ENCODE assay signal across 22 mouse cellular contexts in genomic region chr7:46895511-46895910, GRCm38 (mm10). TPM values are rescaled to one million over a fixed set of nuclear protein-coding genes. Genes with fewer than 3 reads are reported as not detected.
DNase-seq lines count a peak whose midpoint lies in the region; ATAC-seq and TF ChIP-seq lines count a peak whose summit lies in the region.
"Had no signal": no experiment of that assay in that cellular context is flagged by ENCODE, and none has a peak within 500 bp of the region (broad histone marks: within the 10 kb centered on the region; RNA-seq: fewer than 3 reads in every experiment).

No protein-coding gene starts in this region.

- WGBS in kidney, adult 2 months = 80% methylated on average over 3 of the region's 3 CpGs
- 93% methylated on average over 3 of the region's 3 CpGs for WGBS in kidney, embryonic 16.5 days

- peak; percentile 49 for DNase-seq in 416B (ENCODE audit: low read depth)
- peak; percentile 54 for DNase-seq in A20 (ENCODE audit: low read depth, low spot score)
- peak; percentile 7 to 15 for DNase-seq in spleen, postnatal 36 days (ENCODE audit: low spot score in 2 of 2)
- no peak for DNase-seq in kidney, adult 2 months
- DNase-seq in left cerebral cortex, adult 18-20 months (ENCODE audit: low spot score in 2 of 2) = no peak
- DNase-seq: adrenal gland, adult 8-10 months; adrenal gland, postnatal 36 days; cerebellum, adult 8-10 months; cerebellum, postnatal 14 days; gastrocnemius, postnatal 14 days had no signal

- no peak for TF ChIP-seq POLR2A in kidney, adult 2 months (IDR thresholded peaks at IDR 0.05; ENCODE audit: low read depth, low read length)

- H3K36me3 ChIP-seq in kidney, adult 2 months (ENCODE audit: control insufficient read depth, insufficient read depth, low read length) = peaks cover 2% of the 10 kb centered on the region; the same call in 1 of the 2 replicates
- peaks cover 68% of the 10 kb centered on the region for H3K36me3 ChIP-seq in kidney, embryonic 16.5 days (ENCODE audit: insufficient read depth, low read length)

- H3K9ac ChIP-seq in kidney, embryonic 16.5 days (replicated peaks; ENCODE audit: low read length) = no peak overlapping the region
- H3K9ac ChIP-seq: embryonic facial prominence, embryonic 12.5 days; forebrain, embryonic 15.5 days; heart, embryonic 12.5 days had no signal

- no peak overlapping the region for H3K4me2 ChIP-seq in kidney, embryonic 16.5 days (replicated peaks; ENCODE audit: low read depth, low read length)
- H3K4me2 ChIP-seq: embryonic facial prominence, embryonic 12.5 days; forebrain, embryonic 15.5 days; heart, embryonic 12.5 days had no signal

- no peak overlapping the region for H3K4me3 ChIP-seq in kidney, adult 2 months (ENCODE audit: insufficient read depth, low read depth, low read length)
- no peak overlapping the region for H3K4me3 ChIP-seq in kidney, embryonic 16.5 days (ENCODE audit: low read length)
- H3K4me3 ChIP-seq: embryonic facial prominence, embryonic 12.5 days; forebrain, embryonic 15.5 days; heart, embryonic 12.5 days; hindbrain, embryonic 10.5 days had no signal

- no peak overlapping the region for H3K27ac ChIP-seq in kidney, adult 2 months (ENCODE audit: insufficient read depth, low read depth, low read length)
- H3K27ac ChIP-seq in kidney, embryonic 16.5 days (ENCODE audit: low read length) = no peak overlapping the region
- H3K27ac ChIP-seq: embryonic facial prominence, embryonic 12.5 days; forebrain, embryonic 15.5 days; hindbrain, embryonic 10.5 days; hindbrain, postnatal 0 days had no signal

- no peaks in the 10 kb centered on the region for H3K9me3 ChIP-seq in kidney, embryonic 16.5 days (ENCODE audit: low read length)
- H3K9me3 ChIP-seq: embryonic facial prominence, embryonic 12.5 days; forebrain, embryonic 15.5 days; heart, embryonic 12.5 days; hindbrain, embryonic 10.5 days had no signal

- no peaks in the 10 kb centered on the region for H3K27me3 ChIP-seq in kidney, adult 2 months (replicated peaks; ENCODE audit: control insufficient read depth, insufficient read depth, low read length)
- no peaks in the 10 kb centered on the region for H3K27me3 ChIP-seq in kidney, embryonic 16.5 days (ENCODE audit: insufficient read depth, low read length)
- H3K27me3 ChIP-seq: embryonic facial prominence, embryonic 12.5 days; forebrain, embryonic 15.5 days; heart, embryonic 12.5 days had no signal

- no peak for TF ChIP-seq CTCF in kidney, adult 2 months (conservative IDR thresholded peaks at IDR 0.05; ENCODE audit: insufficient read depth, insufficient read length, low read depth, low read length)

- H3K4me1 ChIP-seq in kidney, adult 2 months (ENCODE audit: control insufficient read depth, insufficient read depth, low read length) = no peaks in the 10 kb centered on the region
- H3K4me1 ChIP-seq in kidney, embryonic 16.5 days (ENCODE audit: insufficient read depth, low read length) = no peaks in the 10 kb centered on the region
- H3K4me1 ChIP-seq: embryonic facial prominence, embryonic 12.5 days; forebrain, embryonic 15.5 days; heart, embryonic 12.5 days; hindbrain, embryonic 10.5 days had no signal

- ATAC-seq in common myeloid progenitor, adult 5-6 weeks (replicated peaks; ENCODE audit: low read depth, poor library complexity, severe bottlenecking) = peak; percentile 81
- ATAC-seq in kidney, embryonic 16.5 days (ENCODE audit: low FRiP score, low TSS enrichment) = no peak
- ATAC-seq: forebrain, embryonic 15.5 days; hindbrain, postnatal 0 days had no signal

RNA-seq across cellular contexts. Expression of gene Tsg101, which starts 24.3 kb away (rescaled TPM):
- total RNA-seq in common myeloid progenitor, adult 5-6 weeks (2017) = 42.0 and 46.4 TPM in 2 replicates
- polyA plus RNA-seq in kidney, adult 2 months (2012; rRNA removed) = 74.8 and 80.7 TPM in 2 replicates
- polyA plus RNA-seq in kidney, embryonic 16.5 days (2015; fragmentation: Nextera tagmentation; extraction: Ambion mirVana) = 163 and 179 TPM in 2 replicates
- 10 to 100 TPM; 67.9 to 70.2 TPM for total RNA-seq in left cerebral cortex, adult 18-20 months (2021)

RNA-seq across cellular contexts. Expression of gene Ldhc, which starts 34.5 kb away (rescaled TPM):
- not detected in 2 replicates for total RNA-seq in common myeloid progenitor, adult 5-6 weeks (2017)
- 0.42 and 0.67 TPM in 2 replicates for polyA plus RNA-seq in kidney, adult 2 months (2012; rRNA removed)
- 0.17 TPM in 1 of 2 replicates, not detected in the other for polyA plus RNA-seq in kidney, embryonic 16.5 days (2015; fragmentation: Nextera tagmentation; extraction: Ambion mirVana)
- total RNA-seq in left cerebral cortex, adult 18-20 months (2021) = not detected
- total RNA-seq: adrenal gland, adult 8-10 months; adrenal gland, postnatal 36 days; gastrocnemius, adult 18-20 months; gastrocnemius, postnatal 14 days; heart, adult 8-10 months; heart, postnatal 25 days; hindbrain, postnatal 0 days had no signal
- polyA plus RNA-seq: embryonic facial prominence, embryonic 12.5 days; forebrain, embryonic 15.5 days; heart, embryonic 12.5 days; heart, embryonic 16.5 days; hindbrain, embryonic 10.5 days; intestine, embryonic 14.5 days had no signal

RNA-seq across cellular contexts. Expression of gene Ldha, which starts 54.2 kb away (rescaled TPM):
- total RNA-seq in common myeloid progenitor, adult 5-6 weeks (2017) = 434 and 497 TPM in 2 replicates
- polyA plus RNA-seq in kidney, adult 2 months (2012; rRNA removed) = 665 and 667 TPM in 2 replicates
- 1,802 and 1,946 TPM in 2 replicates for polyA plus RNA-seq in kidney, embryonic 16.5 days (2015; fragmentation: Nextera tagmentation; extraction: Ambion mirVana)
- 100 to 1,000 TPM; 342 to 355 TPM for total RNA-seq in left cerebral cortex, adult 18-20 months (2021)

Comparison
In these comparisons a context has a peak if more than half of its experiments do, and no peak if none do; other contexts are left out.
1. DNase-seq: peak in 416B (single experiment), A20 (single experiment) and spleen, postnatal 36 days (2 of 2); none in kidney, adult 2 months (single experiment) and left cerebral cortex, adult 18-20 months (0 of 2).